In the genomic region with DNA sequence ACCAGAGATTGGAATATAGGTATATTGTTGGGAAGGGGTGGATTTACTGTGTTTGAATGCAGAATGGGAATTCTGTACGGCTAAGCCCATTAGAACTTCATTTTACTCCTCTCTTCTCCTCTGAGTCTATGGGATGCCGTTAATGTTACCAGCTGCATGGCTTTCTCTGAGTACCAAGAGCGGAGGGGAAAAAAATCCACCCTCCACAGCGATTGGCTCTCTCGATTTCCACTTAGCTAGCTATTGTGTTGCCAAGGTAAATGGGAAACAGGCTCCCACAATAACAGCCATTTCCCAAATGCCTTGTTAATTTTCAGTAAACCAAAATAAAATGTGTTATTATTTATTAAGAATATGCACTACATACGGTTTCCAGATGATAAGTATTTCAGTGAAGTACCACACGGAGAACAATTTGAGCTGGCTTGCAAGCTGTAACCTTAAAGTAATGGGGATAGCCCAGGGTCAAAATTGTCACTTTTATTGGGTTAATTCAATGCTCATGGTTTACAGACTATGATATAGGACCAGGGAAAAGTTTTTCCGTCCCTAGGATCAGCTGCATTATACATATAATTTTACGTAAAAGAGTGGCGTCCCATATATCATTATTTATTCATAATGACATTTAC, we compare ENCODE assay signal across 19 mouse cellular contexts.
"Had no signal": no experiment of that assay in that cellular context is flagged by ENCODE, and none has a peak within 500 bp of the region (broad histone marks: within the 10 kb centered on the region; RNA-seq: fewer than 3 reads in every experiment).

No protein-coding gene starts in this region.

- H3K36me3 ChIP-seq: midbrain, embryonic 10.5 days; midbrain, embryonic 12.5 days; neural tube, embryonic 13.5 days; stomach, embryonic 15.5 days had no signal

- ATAC-seq: midbrain, embryonic 16.5 days had no signal

- H3K4me3 ChIP-seq: midbrain, embryonic 10.5 days; midbrain, embryonic 12.5 days; myocyte; neural tube, embryonic 13.5 days; stomach, embryonic 15.5 days had no signal

- DNase-seq: lung, adult 18-20 months; lung, embryonic 14.5 days; lung, postnatal 10 days; lung, postnatal 4 days; midbrain, embryonic 14.5 days; retina, postnatal 1 day; right cerebral cortex, adult 18-20 months; right cerebral cortex, postnatal 25 days; right cerebral cortex, postnatal 4 days; spleen, adult 18-20 months; thymus, adult 18-20 months; thymus, postnatal 14 days; thymus, postnatal 36 days had no signal

- H3K9me3 ChIP-seq: midbrain, embryonic 10.5 days; midbrain, embryonic 12.5 days; neural tube, embryonic 13.5 days; stomach, embryonic 15.5 days had no signal

- H3K4me1 ChIP-seq: midbrain, embryonic 12.5 days; neural tube, embryonic 13.5 days; stomach, embryonic 15.5 days had no signal

- H3K9ac ChIP-seq: lung, embryonic 14.5 days; midbrain, embryonic 12.5 days; neural tube, embryonic 13.5 days; stomach, embryonic 15.5 days had no signal

- H3K4me2 ChIP-seq: lung, embryonic 14.5 days; midbrain, embryonic 12.5 days; neural tube, embryonic 13.5 days; stomach, embryonic 15.5 days had no signal

- H3K27me3 ChIP-seq: midbrain, embryonic 12.5 days; neural tube, embryonic 13.5 days; stomach, embryonic 15.5 days had no signal

- H3K27ac ChIP-seq: midbrain, embryonic 10.5 days; midbrain, embryonic 12.5 days; neural tube, embryonic 13.5 days; stomach, embryonic 15.5 days had no signal
